Mouse (Mus musculus) heart, postnatal 25 days (tissue): ENCODE results near the gene Fgfr2. TPM values are rescaled to one million over a fixed set of nuclear protein-coding genes. Genes with fewer than 3 reads are reported as not detected.
"Not testable (repeated sequence)": the region's sequence is repeated elsewhere in the genome, so short reads cannot be mapped to it uniquely, and the experiment has no call there.

Experiments used
- DNase-seq: peaks from one replicate; pipeline ENCODE4 v3.0.0; 2022; ENCODE audit warnings: low spot score
- intact Hi-C: fragments of 180-260 bp; cut with DNase I; formaldehyde crosslinking; loops from one replicate; pipeline ENCODE4 v1.15.1; 2025
- total RNA-seq, 2 experiments: library from RNA; stranded (reverse); gene quantifications; 2 replicates each; pipeline ENCODE4 v1.2.3; 2021

The Fgfr2 gene
- total RNA-seq, 2 experiments from 2014 or later = 1.7 to 1.8 TPM

- intact Hi-C loops = loop anchor here (2.0 to 5.0 kb wide), 2 partner anchors 49 to 151 kb away; partner anchors contain the start of genes 2310057M21Rik and Bub3
- DNase-seq = no peak
These were observed 1711.8 kb downstream of the Fgfr2 start for GRCm38 (mm10) chr7:131411221-131411940.

GRCm38 (mm10) chr7:131410416-131411058 is 1712.6 kb downstream of the Fgfr2 start, which contains the start of the genes Ikzf5 and Acadsb:
Ikzf5 (minus strand) TSS chr7:131410521.
Acadsb (plus strand) TSS chr7:131410601.
- DNase-seq = peak; percentile 98
- intact Hi-C loops = loop anchor here (2.0 to 5.0 kb wide), 2 partner anchors 48 to 152 kb away; partner anchors contain the start of genes 2310057M21Rik and Bub3

GRCm38 (mm10) chr7:131409988-131410385 is 1713.2 kb downstream of the Fgfr2 start:
- intact Hi-C loops = loop anchor here (2.0 to 5.0 kb wide), 2 partner anchors 47 to 152 kb away; partner anchors contain the start of genes 2310057M21Rik and Bub3
- DNase-seq = no peak

GRCm38 (mm10) chr7:131409321-131409987 is 1713.7 kb downstream of the Fgfr2 start:
- intact Hi-C loops = no loop called here
- DNase-seq = no peak

- DNase-seq, intact Hi-C loops: not testable (repeated sequence)
These were observed 1731.4 kb downstream of the Fgfr2 start for GRCm38 (mm10) chr7:131391761-131392160.

GRCm38 (mm10) chr7:131371880-131372651 is 1751.1 kb downstream of the Fgfr2 start:
- intact Hi-C loops = no loop called here
- DNase-seq = no peak

- DNase-seq = no peak
- intact Hi-C loops = no loop called here
These were observed 1751.7 kb downstream of the Fgfr2 start for GRCm38 (mm10) chr7:131371470-131371860.

- intact Hi-C loops = no loop called here
- peak; percentile 83 for DNase-seq
These were observed 1752.3 kb downstream of the Fgfr2 start, which contains the start of gene Pstk for GRCm38 (mm10) chr7:131370648-131371469. Pstk (plus strand) TSS chr7:131371141.

- intact Hi-C loops = loop anchor here (5.0 kb wide), 1 partner anchor 193 kb away; no protein-coding TSS in a partner anchor
- no peak for DNase-seq
These were observed 1759.0 kb downstream of the Fgfr2 start for GRCm38 (mm10) chr7:131364131-131364530.

- DNase-seq = peak; percentile 88
- intact Hi-C loops = loop anchor here (2.0 to 5.0 kb wide), 2 partner anchors 48 to 195 kb away; partner anchors contain the start of genes Acadsb and Ikzf5
These were observed 1760.4 kb downstream of the Fgfr2 start, which contains the start of gene 2310057M21Rik for GRCm38 (mm10) chr7:131362615-131363300. 2310057M21Rik (minus strand) TSS chr7:131362759.

- no peak for DNase-seq
- intact Hi-C loops = loop anchor here (2.0 to 5.0 kb wide), 2 partner anchors 49 to 195 kb away; partner anchors contain the start of genes Acadsb and Ikzf5
These were observed 1760.9 kb downstream of the Fgfr2 start for GRCm38 (mm10) chr7:131362269-131362614.

- intact Hi-C loops = no loop called here
- DNase-seq = no peak
These were observed 1767.0 kb downstream of the Fgfr2 start for GRCm38 (mm10) chr7:131356105-131356504.

GRCm38 (mm10) chr7:131345856-131346541 is 1777.2 kb downstream of the Fgfr2 start:
- intact Hi-C loops = no loop called here
- no peak for DNase-seq

- DNase-seq = no peak
- intact Hi-C loops = no loop called here
These were observed 1785.6 kb downstream of the Fgfr2 start for GRCm38 (mm10) chr7:131337502-131338068.

GRCm38 (mm10) chr7:131333564-131333963 is 1789.6 kb downstream of the Fgfr2 start, which contains the start of gene Fam24a:
Fam24a (plus strand) TSS chr7:131333864.
- DNase-seq = no peak
- intact Hi-C loops = no loop called here

GRCm38 (mm10) chr7:131331688-131332087 is 1791.5 kb downstream of the Fgfr2 start:
- intact Hi-C loops = no loop called here
- no peak for DNase-seq

GRCm38 (mm10) chr7:131329416-131329815 is 1793.7 kb downstream of the Fgfr2 start, which contains the start of gene Fam24b:
Fam24b (minus strand) TSS chr7:131329516.
- intact Hi-C loops = no loop called here
- DNase-seq = no peak
